Mouse (Mus musculus) lung, adult 2 months (tissue): ENCODE results near the gene Olfr77. TPM values are rescaled to one million over a fixed set of nuclear protein-coding genes. Genes with fewer than 3 reads are reported as not detected.

Source experiments
- DNase-seq: peaks from one replicate; pipeline ENCODE4 v3.0.0; 2022
- H3K4me1 ChIP-seq: fragments of 200-500 bp; 2 replicates; pipeline ENCODE4 v1.6.1; 2011; ENCODE audit warnings: low read length; ENCODE audit not compliant: control insufficient read depth, insufficient read depth
- H3K4me3 ChIP-seq: fragments of 200-500 bp; replicated peaks from 2 replicates; pipeline ENCODE3; 2011; ENCODE audit warnings: low read depth, mild to moderate bottlenecking, control low read depth, low read length; ENCODE audit errors: extremely low read depth
- CTCF ChIP-seq: fragments of 200-500 bp; IDR thresholded peaks from 2 replicates; pipeline ENCODE4 v1.5.1; 2011; ENCODE audit warnings: mild to moderate bottlenecking, low read length, control low read depth; ENCODE audit not compliant: insufficient read depth
- POLR2A ChIP-seq: fragments of 200-500 bp; IDR thresholded peaks from 2 replicates; pipeline ENCODE4 v1.6.1; 2011; ENCODE audit warnings: low read depth, mild to moderate bottlenecking, control low read depth, low read length, borderline replicate concordance; ENCODE audit errors: extremely low read depth
- WGBS: fragments of 180-500 bp; shearing (Covaris S2); methylation state at CpG from one replicate; pipeline ENCODE4 v1.1.7; 2018; 5-methylcytosine and 5-hydroxymethylcytosine counted together
- polyA plus RNA-seq: library from polyadenylated mRNA; depleted of rRNA; stranded (reverse); fragments of >200 nt; gene quantifications from 2 replicates; pipeline ENCODE4 v1.2.3, GENCODE M21; 2012; rRNA removed

Olfr77 gene
- polyA plus RNA-seq: not detected in 2 replicates

DNA sequence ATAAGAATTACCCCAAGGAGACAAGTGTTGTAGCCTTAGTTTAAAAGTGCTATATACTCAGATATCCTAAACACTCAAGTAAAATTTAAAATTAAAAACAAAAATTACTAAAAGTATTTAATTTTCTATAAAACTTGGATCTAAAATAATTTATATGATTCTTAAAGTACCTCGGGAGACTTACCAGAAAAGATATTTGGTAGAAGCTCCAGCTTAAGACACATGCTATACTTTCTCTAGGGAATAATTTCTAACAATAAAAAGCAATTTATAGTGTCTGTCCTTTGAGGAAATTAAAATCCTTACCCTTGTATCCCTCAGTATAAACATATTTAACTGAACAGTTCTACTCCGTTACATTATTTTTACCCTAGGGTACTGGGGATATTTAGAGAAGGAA is at the start of gene Olfr77:
Gene Olfr77 (plus strand): TSS at position 301 of the 400 bp plus-strand sequence.
- Histone ChIP-seq H3K4me1 (no peaks in the 10 kb centered on the region), H3K4me3 (no peak within 1 kb of the TSS)
- no peak for DNase-seq
- TF ChIP-seq CTCF (no peak), POLR2A (no peak)
- WGBS: 82% methylated on average over 2 of the region's 2 CpGs

DNA sequence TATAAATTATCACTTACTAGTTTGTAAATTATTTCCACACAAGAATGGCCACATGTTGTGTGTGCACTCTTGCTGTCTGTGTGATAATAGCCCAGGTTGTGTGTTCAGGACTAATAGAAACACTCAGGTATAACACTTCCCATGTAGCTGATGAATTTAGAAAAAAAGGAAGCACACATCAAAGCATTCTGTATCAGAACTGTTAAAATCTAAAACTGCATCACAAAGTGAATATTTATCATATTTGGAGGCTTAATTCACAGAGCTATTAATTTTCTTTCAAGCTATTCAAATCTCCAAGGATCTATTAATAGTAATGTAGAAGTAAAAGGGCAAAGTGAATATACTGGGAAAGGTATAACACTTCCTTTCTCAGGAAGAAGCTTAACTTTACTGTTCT is 28.8 kb upstream of the Olfr77 start, which contains the start of gene Olfr862:
Gene Olfr862 (minus strand): TSS at position 101 of the 400 bp plus-strand sequence.
- DNase-seq: no peak
- TF ChIP-seq POLR2A: no peak
- TF ChIP-seq CTCF: no peak
- Histone ChIP-seq H3K4me1 (no peaks in the 10 kb centered on the region), H3K4me3 (no peak within 1 kb of the TSS)

DNA sequence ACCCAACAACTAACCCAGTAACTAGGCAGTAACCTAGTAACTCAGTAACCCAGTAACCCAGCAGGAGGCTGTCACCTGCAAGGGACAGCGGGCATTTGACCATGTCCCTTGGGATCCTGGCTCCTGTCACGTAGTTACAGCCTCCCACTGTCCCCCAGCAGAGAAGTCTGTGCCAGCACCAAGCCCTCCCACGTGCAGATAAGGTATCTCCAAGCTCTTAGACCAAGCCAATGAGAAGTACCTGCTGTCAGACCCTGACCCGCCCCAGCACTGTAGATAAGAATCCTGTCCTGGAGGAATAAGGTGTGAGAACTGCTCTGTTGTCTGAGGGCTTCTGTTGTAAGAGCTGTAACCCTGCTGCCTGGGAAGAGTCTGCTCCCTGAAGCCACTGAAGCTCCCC is 5.5 kb upstream of the Olfr77 start:
- TF ChIP-seq CTCF: no peak
- DNase-seq: no peak
- Histone ChIP-seq H3K4me1 (no peaks in the 10 kb centered on the region), H3K4me3 (no peak overlapping the region)
- WGBS: 40% methylated on average over 4 of the region's 4 CpGs

Other genes starting within 250 kb of the Olfr77 start
- gene Olfr857, start 207.4 kb upstream of the Olfr77 start, polyA plus RNA-seq: not detected in 2 replicates
- not detected in 2 replicates for gene Olfr58, start 136.6 kb upstream of the Olfr77 start, polyA plus RNA-seq
- not detected in 2 replicates for gene Olfr859, start 112.0 kb upstream of the Olfr77 start, polyA plus RNA-seq
- not detected in 2 replicates for gene Olfr860, start 67.1 kb upstream of the Olfr77 start, polyA plus RNA-seq
- not detected in 2 replicates for gene Olfr862, start 28.9 kb upstream of the Olfr77 start, polyA plus RNA-seq
- gene Olfr866, start 111.2 kb downstream of the Olfr77 start, polyA plus RNA-seq: not detected in 2 replicates
- not detected in 2 replicates for gene Olfr867, start 140.7 kb downstream of the Olfr77 start, polyA plus RNA-seq
- gene Olfr868, start 181.8 kb downstream of the Olfr77 start, polyA plus RNA-seq: not detected in 2 replicates
- not detected in 2 replicates for gene Olfr869, start 212.1 kb downstream of the Olfr77 start, polyA plus RNA-seq